Mouse (Mus musculus) adrenal gland, adult 8-10 months (tissue): ENCODE measurements around the gene Rras2. TPM values are rescaled to one million over a fixed set of nuclear protein-coding genes. Genes with fewer than 3 reads are reported as not detected.

ENCODE experiments used
- DNase-seq: peaks from one replicate; pipeline ENCODE4 v3.0.0; 2022
- total RNA-seq, 4 experiments: library from RNA; stranded (reverse); gene quantifications; 2 replicates each; pipeline ENCODE4 v1.2.4; 2022

Gene Rras2
- total RNA-seq, 4 experiments from 2014 or later = 18.2 to 35.7 (median 28.5) TPM

DNA sequence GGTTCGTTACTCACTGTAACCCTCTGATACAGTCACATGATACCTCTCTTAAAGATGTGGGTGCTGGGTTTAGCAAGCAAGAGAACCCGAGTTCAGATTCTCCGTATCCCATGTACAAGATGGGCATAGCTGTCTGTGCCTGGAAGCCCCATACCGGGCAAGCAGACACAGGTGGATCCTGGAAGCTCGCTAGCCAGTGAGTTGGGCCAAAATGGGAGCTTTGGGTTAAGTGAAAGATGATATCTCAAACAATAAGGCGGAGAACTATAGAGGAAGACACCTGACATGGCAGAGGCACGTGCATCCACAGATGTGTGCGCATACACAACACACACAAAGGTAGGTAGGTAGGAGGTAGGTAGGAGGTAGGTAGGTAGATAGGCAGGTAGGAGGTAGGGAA lies 90.7 kb downstream of the Rras2 start:
- no peak for DNase-seq

DNA sequence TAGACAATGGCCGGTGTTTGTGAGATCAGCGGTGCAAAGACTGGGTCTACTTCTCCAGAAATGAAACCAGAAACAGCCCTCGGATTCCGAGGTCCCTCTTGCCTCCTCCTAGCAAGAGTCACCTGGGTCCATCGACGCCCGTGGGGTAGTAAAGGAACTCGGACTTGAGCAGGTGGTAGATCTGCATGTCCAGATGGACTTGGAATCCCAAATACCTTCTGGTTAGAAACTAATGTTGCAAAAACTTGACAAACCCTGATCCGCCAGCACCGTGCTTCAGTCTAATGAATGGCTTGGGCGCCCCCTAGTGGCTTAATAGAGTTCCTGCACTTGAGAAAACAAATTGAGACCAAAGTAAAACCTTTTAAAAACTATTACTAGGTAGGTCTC lies 96.9 kb downstream of the Rras2 start:
- peak; percentile 54 for DNase-seq

DNA sequence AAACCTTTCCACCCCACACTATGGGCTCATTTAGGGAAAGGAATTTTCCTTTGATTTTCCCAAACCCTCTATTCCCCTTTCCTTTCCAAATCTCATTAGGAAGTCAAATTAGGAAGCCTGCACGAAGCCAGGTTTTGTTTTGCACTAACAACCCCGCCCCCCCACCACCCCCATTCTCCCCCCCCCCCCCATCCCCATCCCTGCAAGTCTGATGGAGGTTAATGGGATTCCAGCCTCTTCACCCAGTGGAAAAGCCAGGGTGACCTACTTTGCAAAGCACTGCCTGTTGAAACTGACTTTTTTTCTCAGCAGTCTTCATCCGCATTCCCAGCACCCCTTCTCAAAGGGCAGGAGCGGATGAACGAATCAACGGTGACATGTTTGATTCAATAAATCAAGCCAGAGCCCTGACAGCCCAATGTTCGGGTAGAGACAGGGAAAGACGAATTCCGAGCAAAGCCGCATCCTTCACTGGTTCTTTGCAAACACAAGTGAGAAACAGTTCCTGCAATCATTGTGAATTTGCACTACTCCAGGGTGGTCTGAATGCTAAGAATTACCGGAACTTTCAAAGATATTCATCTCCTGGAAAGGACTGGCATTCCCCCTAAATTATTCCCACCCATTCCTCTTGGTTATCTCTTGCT lies 97.4 kb downstream of the Rras2 start:
- DNase-seq = no peak

DNA sequence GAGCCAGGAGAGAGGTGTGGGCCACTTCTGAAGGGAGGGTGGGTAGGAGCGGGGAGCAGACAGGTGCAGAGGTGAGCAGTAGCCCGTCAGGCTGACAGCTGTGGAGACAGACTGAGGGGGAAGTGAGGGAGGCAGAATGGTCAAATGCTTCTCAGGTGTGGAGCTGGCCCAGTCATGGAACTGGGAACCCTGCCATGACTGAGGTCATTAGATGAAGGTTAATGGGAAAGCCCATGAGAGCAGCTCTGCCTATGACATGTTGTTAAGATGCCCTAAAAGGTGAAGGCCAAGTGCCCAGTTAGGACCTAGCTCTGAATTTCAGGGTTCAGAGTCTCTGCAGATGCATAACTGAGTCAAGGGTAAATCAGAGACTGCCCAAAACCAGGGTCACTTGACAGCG lies 98.7 kb downstream of the Rras2 start:
- DNase-seq = no peak

DNA sequence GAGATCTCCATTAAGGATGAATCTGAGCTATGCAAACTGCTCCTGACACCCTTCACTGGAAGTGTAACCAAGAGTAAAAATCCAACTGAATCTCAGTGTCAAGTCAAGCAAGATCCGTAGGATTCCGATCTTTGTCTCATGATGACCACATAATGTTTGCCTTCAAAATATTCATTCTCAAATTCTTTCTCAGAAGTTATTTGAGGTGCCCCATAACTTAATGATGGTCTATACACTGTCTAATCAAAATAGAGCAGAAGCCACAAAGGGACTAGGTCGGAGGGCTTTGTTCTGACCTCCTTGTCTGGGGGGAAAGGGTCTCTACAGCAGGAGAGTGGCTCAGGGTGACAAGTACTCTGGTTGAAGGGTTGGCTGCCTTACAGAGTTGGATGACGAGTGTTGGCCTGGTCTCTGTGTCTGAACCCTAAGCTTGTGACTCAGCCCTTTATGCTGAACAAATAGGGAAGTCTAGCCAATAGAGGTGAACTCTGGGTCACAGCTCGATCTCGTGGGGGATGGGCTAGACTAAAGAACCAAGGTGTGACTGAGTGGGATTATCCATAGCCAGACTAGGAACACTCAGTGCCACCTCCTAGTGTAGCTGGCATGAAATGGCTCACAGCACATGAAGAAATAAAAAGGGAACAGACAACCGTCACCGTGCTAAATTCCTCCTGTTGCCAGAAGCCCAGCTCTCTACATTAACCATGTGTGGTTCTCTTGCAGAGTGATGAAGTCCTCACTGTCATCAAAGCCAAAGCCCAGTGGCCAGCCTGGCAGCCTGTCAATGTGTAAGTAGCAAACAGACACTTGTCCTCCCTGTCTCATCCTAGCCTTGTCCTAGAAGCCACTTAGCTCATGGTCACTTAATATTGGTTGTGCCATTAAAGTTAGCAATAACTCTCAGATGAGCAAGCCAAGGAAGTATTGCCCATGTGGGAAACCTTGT lies 101.3 kb downstream of the Rras2 start:
- DNase-seq = no peak

DNA sequence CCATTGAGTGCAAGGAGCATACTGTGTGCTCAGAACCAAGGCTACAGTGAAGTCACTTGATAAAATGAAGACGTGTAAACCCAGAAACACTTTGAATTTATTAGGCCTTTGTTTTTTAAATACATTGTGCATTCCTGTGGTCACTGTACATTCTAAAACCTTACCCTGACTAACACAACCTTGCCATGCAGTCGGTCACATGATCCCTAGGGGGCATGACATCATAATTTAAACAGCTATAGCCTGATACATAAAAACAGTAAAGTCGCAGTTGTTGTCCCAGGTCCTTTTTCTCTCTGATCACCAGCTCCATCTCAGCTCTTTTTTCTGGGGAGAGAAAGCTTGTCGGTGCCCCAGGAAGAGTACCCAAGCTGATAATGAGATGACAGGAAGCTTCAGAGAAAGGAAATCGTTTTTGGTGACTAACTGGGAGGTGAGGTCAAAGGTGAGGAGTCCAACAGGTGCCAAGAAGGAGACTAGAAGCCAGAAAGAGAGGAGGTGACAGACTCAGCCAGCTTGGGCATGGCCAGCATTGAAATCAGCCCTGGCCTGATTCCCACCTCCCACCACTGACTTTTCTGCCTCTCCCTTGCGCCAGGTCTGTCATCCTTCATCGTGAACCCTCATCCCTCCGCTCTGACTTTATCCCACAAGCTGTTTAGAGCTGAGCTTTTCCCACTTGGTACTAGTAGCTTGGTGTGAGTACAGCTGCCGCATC lies 105.7 kb downstream of the Rras2 start:
- no peak for DNase-seq

DNA sequence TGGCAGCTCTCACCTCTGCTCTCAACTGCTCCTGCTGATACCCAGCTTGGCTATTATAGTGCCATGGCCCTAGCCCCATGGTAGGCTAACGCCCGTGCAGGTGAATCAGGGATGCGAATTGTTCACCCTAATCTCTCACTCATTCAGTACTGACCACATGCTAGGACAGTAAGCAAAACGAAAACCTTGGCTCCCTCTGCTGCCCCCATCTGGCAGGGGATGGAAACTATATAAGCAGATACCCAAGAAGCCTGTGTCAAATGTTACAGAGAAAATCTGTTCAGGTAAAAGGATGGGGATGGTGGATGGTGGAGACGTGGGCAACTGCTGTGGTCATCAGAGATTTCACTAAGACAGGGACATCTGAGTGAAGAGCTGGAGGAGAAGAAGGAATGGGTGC lies 110.0 kb downstream of the Rras2 start:
- no peak for DNase-seq

DNA sequence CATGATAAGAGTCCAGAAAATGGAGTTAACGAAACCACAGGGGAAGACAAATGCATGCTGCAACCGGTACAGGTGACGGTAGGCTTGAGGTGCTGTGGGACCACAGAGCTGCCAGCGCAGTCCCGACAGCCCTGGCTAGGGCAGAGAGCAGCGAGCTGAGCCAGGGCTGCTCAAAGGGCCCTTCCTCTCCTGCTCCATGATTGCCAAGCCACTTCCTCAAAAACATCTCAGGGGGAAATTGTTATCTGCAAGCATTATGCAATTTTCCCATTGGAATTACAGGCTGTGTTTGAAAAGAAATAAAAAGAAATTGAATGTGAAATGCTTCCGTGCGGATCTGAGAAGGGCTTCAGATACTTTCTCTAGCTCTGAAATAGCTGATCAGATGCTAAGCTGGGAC lies 111.1 kb downstream of the Rras2 start:
- no peak for DNase-seq

DNA sequence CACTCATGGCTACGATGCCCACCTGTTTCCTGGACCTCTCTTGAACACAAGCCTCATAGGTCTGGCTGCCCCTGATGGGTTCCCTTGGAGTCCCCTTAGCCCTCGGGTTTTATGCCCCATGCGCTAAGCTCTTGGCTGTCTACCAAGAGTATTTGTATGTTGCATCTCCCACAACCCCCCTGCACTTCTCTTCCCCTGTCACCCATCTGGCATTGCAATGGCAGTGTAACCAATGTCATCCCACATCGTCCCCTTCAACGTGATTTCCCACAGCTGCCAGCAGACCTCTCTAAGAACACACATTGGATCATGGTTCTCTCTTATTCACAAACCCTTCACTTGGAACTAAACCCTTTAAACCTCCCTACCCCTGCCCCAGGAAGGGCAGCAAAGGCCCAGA lies 112.1 kb downstream of the Rras2 start:
- no peak for DNase-seq

DNA sequence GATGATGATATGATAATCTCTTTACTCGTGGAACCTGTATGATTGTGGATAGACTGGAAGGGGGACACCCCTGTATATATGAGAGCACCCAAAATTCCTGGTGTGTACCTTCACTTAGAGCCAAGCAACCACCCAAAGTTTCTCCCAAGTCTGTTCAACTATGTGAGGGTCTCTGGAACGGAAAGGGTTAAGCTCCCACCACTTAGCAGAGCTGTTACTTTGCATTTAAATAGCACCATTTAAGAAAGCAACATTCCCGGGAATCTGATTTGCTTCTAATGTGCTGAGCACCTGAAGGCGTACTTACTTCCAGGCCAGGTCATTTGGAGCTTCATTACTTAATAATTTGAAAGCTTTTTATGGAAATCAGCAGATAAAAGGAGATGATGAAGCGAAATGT lies 113.4 kb downstream of the Rras2 start:
- DNase-seq = no peak

DNA sequence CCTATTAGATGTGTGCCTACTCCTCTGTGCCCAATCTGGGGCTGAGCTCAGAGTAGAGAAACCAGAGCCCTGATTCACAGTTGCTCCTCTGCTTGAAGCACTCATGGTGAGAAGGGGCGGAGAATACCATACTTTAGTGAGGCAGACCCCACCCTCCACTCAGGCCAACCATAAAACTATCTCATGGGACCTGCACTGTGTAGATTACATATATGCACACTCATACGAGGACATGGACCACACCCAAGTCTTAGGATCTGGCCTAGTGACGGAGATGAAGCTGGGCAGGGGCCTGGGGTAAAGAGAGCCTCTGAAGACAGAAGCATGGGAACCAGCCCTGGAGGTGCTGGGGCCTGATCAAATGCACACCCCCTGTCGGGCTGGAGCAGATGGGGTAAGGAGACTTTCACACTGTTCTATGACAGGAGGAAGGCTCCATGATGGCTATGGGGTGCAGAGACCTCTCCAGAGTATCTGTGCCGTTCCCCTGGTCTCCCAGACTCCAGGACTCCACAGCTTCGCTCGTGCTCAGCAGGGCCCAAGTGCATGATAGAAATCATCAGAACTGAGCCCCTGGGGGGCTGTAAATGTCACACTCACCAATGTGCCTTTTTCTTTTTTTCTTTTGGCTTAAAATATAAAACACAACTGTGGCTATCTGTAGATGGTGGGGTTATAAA lies 119.8 kb downstream of the Rras2 start:
- DNase-seq = no peak

Other genes starting within 250 kb of the Rras2 start
- 100 to 1,000 TPM; 115 to 138 (median 117) TPM for gene Copb1, start 136.9 kb upstream of the Rras2 start, total RNA-seq
- gene Psma1, start 158.3 kb upstream of the Rras2 start, total RNA-seq = 100 to 1,000 TPM; 141 to 160 (median 152) TPM